Comparison of ENCODE assay signal across 11 mouse cellular contexts in the genomic region with DNA sequence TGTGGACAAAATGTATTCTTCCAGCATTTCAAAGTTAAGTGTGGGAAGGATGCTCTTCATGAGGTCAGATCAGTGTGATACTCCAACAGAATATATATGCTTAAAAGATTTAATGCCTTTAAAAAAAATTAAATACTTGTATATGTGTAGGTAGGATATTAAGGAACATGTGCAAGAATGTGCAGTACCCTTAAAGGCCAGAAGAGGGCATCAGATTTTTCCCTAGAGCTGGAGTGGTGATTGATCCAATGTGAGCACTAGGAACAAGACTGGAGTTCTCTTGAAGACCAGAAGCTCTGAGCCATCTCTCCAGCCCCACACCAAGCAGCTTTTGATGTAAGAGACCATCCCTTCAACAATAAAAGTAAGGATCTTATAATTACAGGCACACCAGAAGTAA.
DNase-seq lines count a peak whose midpoint lies in the region; ATAC-seq and TF ChIP-seq lines count a peak whose summit lies in the region.
"Had no signal": no experiment of that assay in that cellular context is flagged by ENCODE, and none has a peak within 500 bp of the region (broad histone marks: within the 10 kb centered on the region; RNA-seq: fewer than 3 reads in every experiment).

No protein-coding gene starts in this region.

- no peaks in the 10 kb centered on the region for H3K9me3 ChIP-seq in heart, embryonic 10.5 days
- H3K9me3 ChIP-seq in midbrain, postnatal 0 days (ENCODE audit: low read length), result no peaks in the 10 kb centered on the region
- no peaks in the 10 kb centered on the region for H3K9me3 ChIP-seq in midbrain, embryonic 13.5 days
- no peaks in the 10 kb centered on the region for H3K9me3 ChIP-seq in stomach, postnatal 0 days (ENCODE audit: control insufficient read depth, low read length)
- H3K9me3 ChIP-seq: heart, embryonic 15.5 days; stomach, embryonic 15.5 days had no signal

- no peak for ATAC-seq in midbrain, postnatal 0 days (ENCODE audit: low FRiP score)
- no peak for ATAC-seq in midbrain, embryonic 13.5 days
- no peak for ATAC-seq in stomach, postnatal 0 days (ENCODE audit: low FRiP score, low TSS enrichment)

- no peaks in the 10 kb centered on the region for H3K27me3 ChIP-seq in heart, embryonic 10.5 days (ENCODE audit: insufficient read depth, poor library complexity, severe bottlenecking)
- H3K27me3 ChIP-seq in midbrain, postnatal 0 days (ENCODE audit: insufficient read depth, low read length), result no peaks in the 10 kb centered on the region
- no peaks in the 10 kb centered on the region for H3K27me3 ChIP-seq in midbrain, embryonic 13.5 days
- H3K27me3 ChIP-seq in stomach, postnatal 0 days (ENCODE audit: control insufficient read depth, insufficient read depth, low read length), result no peaks in the 10 kb centered on the region
- H3K27me3 ChIP-seq: heart, embryonic 15.5 days; stomach, embryonic 15.5 days had no signal

- peak; percentile 55 for TF ChIP-seq CTCF in midbrain, postnatal 0 days (IDR thresholded peaks at IDR 0.05)
- peak; percentile 45; the same call in 1 of the 2 replicates for TF ChIP-seq CTCF in brain, embryonic 14.5 days (IDR thresholded peaks at IDR 0.05; ENCODE audit: borderline replicate concordance, extremely low read depth, insufficient read depth, insufficient read length)
- TF ChIP-seq CTCF in stomach, postnatal 0 days (IDR thresholded peaks at IDR 0.05; ENCODE audit: low read depth), result peak; percentile 62

- H3K9ac ChIP-seq in midbrain, postnatal 0 days (replicated peaks; ENCODE audit: low read length, poor library complexity, severe bottlenecking), result no peak overlapping the region
- H3K9ac ChIP-seq in midbrain, embryonic 13.5 days (replicated peaks), result no peak overlapping the region
- H3K9ac ChIP-seq in stomach, postnatal 0 days (ENCODE audit: low read length), result no peak overlapping the region
- H3K9ac ChIP-seq: heart, embryonic 15.5 days; stomach, embryonic 15.5 days had no signal

- peak; percentile 8 to 15 for DNase-seq in heart, postnatal 36 days
- no peak for DNase-seq in heart, embryonic 10.5 days (ENCODE audit: low spot score)
- no peak for DNase-seq in midbrain, postnatal 0 days (ENCODE audit: low spot score)
- no peak for DNase-seq in brain, embryonic 14.5 days (ENCODE audit: low read depth)
- DNase-seq in stomach, postnatal 0 days (ENCODE audit: low spot score), result no peak
- DNase-seq in left cerebral cortex, adult 8-10 months (ENCODE audit: low spot score in 2 of 2), result no peak
- no peak for DNase-seq in urinary bladder, adult 2 months (ENCODE audit: low spot score)

- H3K4me1 ChIP-seq in heart, embryonic 10.5 days, result no peaks in the 10 kb centered on the region
- no peaks in the 10 kb centered on the region for H3K4me1 ChIP-seq in midbrain, postnatal 0 days (ENCODE audit: insufficient read depth, low read length)
- H3K4me1 ChIP-seq in midbrain, embryonic 13.5 days (replicated peaks), result no peaks in the 10 kb centered on the region
- H3K4me1 ChIP-seq in stomach, postnatal 0 days (replicated peaks; ENCODE audit: control insufficient read depth, insufficient read depth), result no peaks in the 10 kb centered on the region
- H3K4me1 ChIP-seq: heart, embryonic 15.5 days; stomach, embryonic 15.5 days had no signal

- no peak overlapping the region for H3K27ac ChIP-seq in heart, embryonic 10.5 days
- no peak overlapping the region for H3K27ac ChIP-seq in midbrain, postnatal 0 days (ENCODE audit: low read depth, low read length)
- H3K27ac ChIP-seq in midbrain, embryonic 13.5 days, result no peak overlapping the region
- H3K27ac ChIP-seq in stomach, postnatal 0 days (replicated peaks), result no peak overlapping the region
- H3K27ac ChIP-seq: heart, embryonic 15.5 days; macrophage; stomach, embryonic 15.5 days had no signal

- no peak overlapping the region for H3K4me2 ChIP-seq in midbrain, postnatal 0 days (ENCODE audit: low read depth, low read length, poor library complexity, severe bottlenecking)
- no peak overlapping the region for H3K4me2 ChIP-seq in midbrain, embryonic 13.5 days (replicated peaks)
- no peak overlapping the region for H3K4me2 ChIP-seq in stomach, postnatal 0 days (replicated peaks; ENCODE audit: low read depth)
- H3K4me2 ChIP-seq: heart, embryonic 15.5 days; stomach, embryonic 15.5 days had no signal

- no peak overlapping the region for H3K4me3 ChIP-seq in heart, embryonic 10.5 days
- no peak overlapping the region for H3K4me3 ChIP-seq in midbrain, postnatal 0 days (ENCODE audit: low read depth, low read length)
- H3K4me3 ChIP-seq in midbrain, embryonic 13.5 days (replicated peaks), result no peak overlapping the region
- H3K4me3 ChIP-seq in stomach, postnatal 0 days (ENCODE audit: low read depth, low read length), result no peak overlapping the region
- H3K4me3 ChIP-seq: heart, embryonic 15.5 days; stomach, embryonic 15.5 days had no signal

- no peak for TF ChIP-seq EP300 in stomach, postnatal 0 days (optimal IDR thresholded peaks at IDR 0.05)

- intact Hi-C loops in heart, postnatal 36 days (cut with DNase I), result loop anchor here (5.0 kb wide), 1 partner anchor 145 kb away; no protein-coding TSS in a partner anchor

- no peak for TF ChIP-seq POLR2A in brain, embryonic 14.5 days (IDR thresholded peaks at IDR 0.05; ENCODE audit: borderline replicate concordance, extremely low read depth, insufficient read depth, insufficient read length, poor library complexity, severe bottlenecking)

- no peaks in the 10 kb centered on the region for H3K36me3 ChIP-seq in heart, embryonic 10.5 days
- no peaks in the 10 kb centered on the region for H3K36me3 ChIP-seq in midbrain, postnatal 0 days (ENCODE audit: insufficient read depth, low read length)
- H3K36me3 ChIP-seq in midbrain, embryonic 13.5 days, result no peaks in the 10 kb centered on the region
- no peaks in the 10 kb centered on the region for H3K36me3 ChIP-seq in stomach, postnatal 0 days (ENCODE audit: control insufficient read depth, insufficient read depth, low read length)
- H3K36me3 ChIP-seq: heart, embryonic 15.5 days; stomach, embryonic 15.5 days had no signal

Comparison
In these comparisons a context has a peak if more than half of its experiments do, and no peak if none do; other contexts are left out.
1. DNase-seq: peak in heart, postnatal 36 days (2 of 2); none in heart, embryonic 10.5 days (single experiment), midbrain, postnatal 0 days (single experiment), brain, embryonic 14.5 days (single experiment), stomach, postnatal 0 days (single experiment), left cerebral cortex, adult 8-10 months (0 of 2) and urinary bladder, adult 2 months (single experiment).
2. Peak in every context shown above with its lines, with median percentiles within 50 percentile points of each other: CTCF ChIP-seq.